Mouse (Mus musculus) mesoderm, embryonic 11.5 days (tissue): ENCODE measurements around the gene Gm17728.
"Not testable (repeated sequence)": the region's sequence is repeated elsewhere in the genome, so short reads cannot be mapped to it uniquely, and the experiment has no call there.

Experiments used
- DNase-seq: peaks from one replicate; pipeline ENCODE4 v3.0.0-alpha.2; 2012; ENCODE audit warnings: low read depth, low spot score

The Gm17728 gene

GRCm38 (mm10) chr17:9421760-9422159, at the start of gene Gm17728:
TSS of gene Gm17728 (plus strand) at chr17:9422060.
- not testable (repeated sequence) for DNase-seq

- no peak for DNase-seq
These were observed 24.4 kb upstream of the Gm17728 start for GRCm38 (mm10) chr17:9397493-9397892.

GRCm38 (mm10) chr17:9398551-9398950, 23.3 kb upstream of the Gm17728 start:
- DNase-seq: no peak

GRCm38 (mm10) chr17:9403991-9404390, 17.9 kb upstream of the Gm17728 start:
- DNase-seq: no peak

GRCm38 (mm10) chr17:9407640-9408039, 14.2 kb upstream of the Gm17728 start:
- no peak for DNase-seq

- DNase-seq: no peak
These were observed 2.8 kb upstream of the Gm17728 start for GRCm38 (mm10) chr17:9419016-9419415.

GRCm38 (mm10) chr17:9428374-9428994, 6.6 kb downstream of the Gm17728 start:
- peak; percentile 44 for DNase-seq

GRCm38 (mm10) chr17:9439997-9440655, 18.3 kb downstream of the Gm17728 start:
- DNase-seq: no peak

- DNase-seq: no peak
These were observed 34.5 kb downstream of the Gm17728 start for GRCm38 (mm10) chr17:9456406-9456805.

GRCm38 (mm10) chr17:9460904-9461303, 39.0 kb downstream of the Gm17728 start:
- no peak for DNase-seq
